Mouse (Mus musculus): ENCODE measurements around the gene Tsx. TPM values are rescaled to one million over a fixed set of nuclear protein-coding genes. Genes with fewer than 3 reads are reported as not detected.

The Tsx gene
- polyA plus RNA-seq (2015; fragmentation: Nextera tagmentation; extraction: Ambion mirVana) = 0.56 and 0.61 TPM in 2 replicates

- H3K4me2 ChIP-seq (replicated peaks) = no peak within 1 kb of the TSS
- peaks cover 26% of the 10 kb centered on the region for H3K27me3 ChIP-seq
- H3K9ac ChIP-seq = no peak within 1 kb of the TSS
- no peak for ATAC-seq (ENCODE audit: low FRiP score, low read depth)
- H3K4me3 ChIP-seq = no peak within 1 kb of the TSS
- no peaks in the 10 kb centered on the region for H3K36me3 ChIP-seq
- H3K9me3 ChIP-seq = no peaks in the 10 kb centered on the region
- no peaks in the 10 kb centered on the region for H3K4me1 ChIP-seq
- 81% methylated on average over 5 of the region's 5 CpGs for WGBS
- H3K27ac ChIP-seq = no peak within 1 kb of the TSS
These were observed at the start of gene Tsx for GRCm38 (mm10) chrX:103414167-103414566. Gene Tsx, plus strand, starts transcription at chrX:103414467.

DNA sequence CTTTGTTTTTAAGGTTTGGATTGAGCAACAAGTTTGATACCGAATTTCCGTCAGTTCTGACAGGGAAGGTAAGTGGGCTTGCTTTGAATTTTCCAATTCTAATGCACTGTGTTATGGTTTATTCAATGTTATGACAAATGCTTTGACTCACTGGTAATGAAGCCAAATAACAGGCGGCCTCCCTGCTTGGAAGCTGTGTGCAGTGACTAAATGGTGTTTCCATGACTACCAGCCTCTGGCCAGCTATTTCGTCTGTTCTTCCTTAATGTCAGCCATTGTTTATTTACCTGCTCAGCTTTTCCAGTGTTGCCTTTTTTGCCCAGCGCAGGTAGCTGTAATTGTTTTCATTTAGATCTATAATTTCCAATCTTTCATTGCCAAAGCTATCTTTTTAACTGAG is 48.1 kb upstream of the Tsx start:
- H3K27ac ChIP-seq = no peak overlapping the region
- 67% methylated on average over 5 of the region's 5 CpGs for WGBS
- H3K4me2 ChIP-seq (replicated peaks) = no peak overlapping the region
- H3K4me1 ChIP-seq = no peaks in the 10 kb centered on the region
- H3K9me3 ChIP-seq = no peaks in the 10 kb centered on the region
- no peak for ATAC-seq (ENCODE audit: low FRiP score, low read depth)
- no peak overlapping the region for H3K4me3 ChIP-seq
- no peaks in the 10 kb centered on the region for H3K36me3 ChIP-seq
- H3K9ac ChIP-seq = no peak overlapping the region
- peaks cover 14% of the 10 kb centered on the region; the same call in 1 of the 2 replicates for H3K27me3 ChIP-seq

DNA sequence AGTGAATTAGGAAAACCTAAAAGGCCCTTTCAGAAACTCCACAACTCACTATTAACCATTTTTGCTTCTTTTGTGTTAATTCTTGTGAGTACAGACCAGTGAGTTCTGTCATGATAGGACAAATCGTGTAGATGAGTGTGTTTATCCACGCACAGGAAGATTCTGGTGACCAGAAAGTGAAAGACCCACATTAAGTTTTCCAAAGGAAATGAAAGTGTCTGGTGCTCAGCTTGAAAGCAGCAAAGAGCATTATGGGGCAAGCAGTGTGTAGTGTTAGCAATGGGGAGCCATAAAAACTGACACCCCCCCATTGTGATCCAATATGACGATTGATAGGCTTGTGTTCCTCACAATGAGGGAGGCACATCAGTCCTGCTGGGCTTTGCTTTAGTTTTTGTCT is 45.6 kb upstream of the Tsx start:
- H3K27ac ChIP-seq = no peak overlapping the region
- no peak overlapping the region for H3K4me3 ChIP-seq
- no peak for ATAC-seq (ENCODE audit: low FRiP score, low read depth)
- 49% methylated on average over 3 of the region's 3 CpGs for WGBS
- no peak overlapping the region for H3K4me2 ChIP-seq (replicated peaks)
- H3K9me3 ChIP-seq = no peaks in the 10 kb centered on the region
- H3K9ac ChIP-seq = no peak overlapping the region
- no peaks in the 10 kb centered on the region for H3K4me1 ChIP-seq
- no peaks in the 10 kb centered on the region for H3K36me3 ChIP-seq
- H3K27me3 ChIP-seq = peaks cover 13% of the 10 kb centered on the region; the same call in 1 of the 2 replicates

DNA sequence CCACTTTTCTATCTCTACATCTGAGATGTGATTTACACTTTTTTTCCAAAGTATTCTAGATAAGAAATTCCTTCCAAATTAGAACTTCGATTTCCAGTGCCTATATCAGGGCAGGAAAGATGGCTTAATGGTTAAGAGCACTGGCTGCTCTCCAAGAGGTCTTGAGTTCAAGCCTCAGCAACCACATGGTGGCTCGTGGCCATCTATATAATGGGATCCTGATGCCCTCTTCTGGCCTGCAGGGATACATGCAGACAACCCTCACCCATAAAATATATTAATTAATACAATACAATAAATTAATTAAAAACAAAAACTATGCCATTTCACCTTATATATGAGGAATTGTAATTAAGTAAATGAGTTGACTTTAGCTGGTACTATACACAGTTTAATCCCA is 43.0 kb upstream of the Tsx start:
- Histone ChIP-seq H3K9ac (no peak overlapping the region), H3K4me2 (replicated peaks) (no peak overlapping the region), H3K27me3 (peaks cover 20% of the 10 kb centered on the region; the same call in 1 of the 2 replicates), H3K27ac (no peak overlapping the region), H3K9me3 (no peaks in the 10 kb centered on the region), H3K4me1 (no peaks in the 10 kb centered on the region), H3K4me3 (no peak overlapping the region), H3K36me3 (no peaks in the 10 kb centered on the region)
- ATAC-seq (ENCODE audit: low FRiP score, low read depth) = no peak
- WGBS = 67% methylated on average over 2 of the region's 2 CpGs

GRCm38 (mm10) chrX:103371627-103372026 is 42.6 kb upstream of the Tsx start:
- 39% methylated on average over 2 of the region's 2 CpGs for WGBS
- H3K9ac ChIP-seq = no peak overlapping the region
- H3K27ac ChIP-seq = no peak overlapping the region
- no peak overlapping the region for H3K4me2 ChIP-seq (replicated peaks)
- peaks cover 20% of the 10 kb centered on the region; the same call in 1 of the 2 replicates for H3K27me3 ChIP-seq
- H3K9me3 ChIP-seq = no peaks in the 10 kb centered on the region
- H3K4me1 ChIP-seq = no peaks in the 10 kb centered on the region
- ATAC-seq (ENCODE audit: low FRiP score, low read depth) = no peak
- H3K36me3 ChIP-seq = no peaks in the 10 kb centered on the region
- H3K4me3 ChIP-seq = no peak overlapping the region

DNA sequence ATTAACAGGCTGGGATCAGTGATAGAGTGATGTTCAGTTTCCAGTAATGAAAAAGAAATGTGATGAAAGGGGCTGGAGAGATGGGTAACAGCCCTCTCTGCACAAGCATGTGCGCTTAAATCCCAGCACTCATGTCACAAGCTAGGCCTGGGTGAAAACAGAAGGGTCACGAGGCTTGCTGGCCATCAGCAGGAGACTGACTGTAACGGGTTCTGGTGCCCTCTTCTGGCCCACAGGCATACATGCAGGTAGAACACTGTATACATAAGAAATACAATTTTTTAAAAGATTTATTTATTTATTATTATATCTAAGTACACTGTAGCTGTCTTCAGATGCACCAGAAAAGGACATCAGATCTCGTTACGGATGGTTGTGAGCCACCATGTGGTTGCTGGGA is 40.0 kb upstream of the Tsx start:
- ATAC-seq (ENCODE audit: low FRiP score, low read depth) = no peak
- WGBS = 62% methylated on average over 5 of the region's 5 CpGs
- H3K27me3 ChIP-seq = peaks cover 19% of the 10 kb centered on the region; the same call in 1 of the 2 replicates

DNA sequence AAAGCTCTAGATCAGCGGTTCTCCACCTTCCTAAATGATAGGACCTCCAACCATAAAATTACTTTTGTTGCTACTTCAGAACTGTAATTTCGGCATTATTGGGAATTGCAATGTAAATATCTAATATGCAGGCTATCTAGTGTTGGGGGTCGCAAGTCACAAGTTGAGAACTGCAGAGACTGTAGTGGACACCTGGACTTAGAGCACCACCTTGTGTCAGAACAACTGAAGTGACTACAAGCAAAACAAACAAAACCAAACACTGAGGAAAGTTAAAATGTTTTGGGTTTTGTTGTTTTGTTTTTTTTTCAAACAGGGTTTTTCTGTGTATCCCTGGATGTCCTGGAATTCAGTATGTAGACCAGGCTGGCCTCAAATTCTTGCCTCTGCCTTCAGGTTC is 29.7 kb upstream of the Tsx start:
- 83% methylated on average over 3 of the region's 3 CpGs for WGBS
- no peak overlapping the region for H3K4me3 ChIP-seq
- no peak for ATAC-seq (ENCODE audit: low FRiP score, low read depth)
- H3K4me2 ChIP-seq (replicated peaks) = no peak overlapping the region
- H3K36me3 ChIP-seq = no peaks in the 10 kb centered on the region
- H3K27me3 ChIP-seq = peaks cover 17% of the 10 kb centered on the region; the same call in 1 of the 2 replicates
- H3K9ac ChIP-seq = no peak overlapping the region
- H3K4me1 ChIP-seq = no peaks in the 10 kb centered on the region
- no peaks in the 10 kb centered on the region for H3K9me3 ChIP-seq
- H3K27ac ChIP-seq = no peak overlapping the region

More for the DNA sequence above, 40.0 kb upstream of the Tsx start:
- Histone ChIP-seq H3K4me1 (no peaks in the 10 kb centered on the region), H3K4me3 (no peak overlapping the region), H3K27ac (no peak overlapping the region), H3K9me3 (no peaks in the 10 kb centered on the region), H3K36me3 (no peaks in the 10 kb centered on the region), H3K9ac (no peak overlapping the region), H3K4me2 (replicated peaks) (no peak overlapping the region)

GRCm38 (mm10) chrX:103388131-103388530 is 26.1 kb upstream of the Tsx start:
- H3K9me3 ChIP-seq = no peaks in the 10 kb centered on the region
- H3K36me3 ChIP-seq = no peaks in the 10 kb centered on the region
- no peaks in the 10 kb centered on the region for H3K4me1 ChIP-seq
- H3K27me3 ChIP-seq = peaks cover 16% of the 10 kb centered on the region; the same call in 1 of the 2 replicates
- no peak overlapping the region for H3K4me2 ChIP-seq (replicated peaks)
- H3K27ac ChIP-seq = no peak overlapping the region
- ATAC-seq (ENCODE audit: low FRiP score, low read depth) = no peak
- H3K9ac ChIP-seq = no peak overlapping the region
- WGBS = 70% methylated on average over 3 of the region's 3 CpGs
- H3K4me3 ChIP-seq = no peak overlapping the region

- WGBS = 65% methylated on average over 1 of the region's 1 CpGs
- H3K27ac ChIP-seq = no peak overlapping the region
- no peaks in the 10 kb centered on the region for H3K4me1 ChIP-seq
- H3K4me2 ChIP-seq (replicated peaks) = no peak overlapping the region
- no peak overlapping the region for H3K4me3 ChIP-seq
- no peak for ATAC-seq (ENCODE audit: low FRiP score, low read depth)
- H3K9me3 ChIP-seq = no peaks in the 10 kb centered on the region
- no peak overlapping the region for H3K9ac ChIP-seq
- H3K27me3 ChIP-seq = peaks cover 29% of the 10 kb centered on the region; the same call in 1 of the 2 replicates
- H3K36me3 ChIP-seq = no peaks in the 10 kb centered on the region
These were observed 20.4 kb upstream of the Tsx start for GRCm38 (mm10) chrX:103393841-103394240.

- peaks cover 26% of the 10 kb centered on the region; the same call in 1 of the 2 replicates for H3K27me3 ChIP-seq
- H3K36me3 ChIP-seq = no peaks in the 10 kb centered on the region
- no peaks in the 10 kb centered on the region for H3K9me3 ChIP-seq
- no peaks in the 10 kb centered on the region for H3K4me1 ChIP-seq
- no peak overlapping the region for H3K27ac ChIP-seq
- no peak overlapping the region for H3K9ac ChIP-seq
- 40% methylated on average over 13 of the region's 13 CpGs for WGBS
- no peak overlapping the region for H3K4me2 ChIP-seq (replicated peaks)
- no peak for ATAC-seq (ENCODE audit: low FRiP score, low read depth)
- no peak overlapping the region for H3K4me3 ChIP-seq
These were observed 9.2 kb upstream of the Tsx start for GRCm38 (mm10) chrX:103405021-103405420.

DNA sequence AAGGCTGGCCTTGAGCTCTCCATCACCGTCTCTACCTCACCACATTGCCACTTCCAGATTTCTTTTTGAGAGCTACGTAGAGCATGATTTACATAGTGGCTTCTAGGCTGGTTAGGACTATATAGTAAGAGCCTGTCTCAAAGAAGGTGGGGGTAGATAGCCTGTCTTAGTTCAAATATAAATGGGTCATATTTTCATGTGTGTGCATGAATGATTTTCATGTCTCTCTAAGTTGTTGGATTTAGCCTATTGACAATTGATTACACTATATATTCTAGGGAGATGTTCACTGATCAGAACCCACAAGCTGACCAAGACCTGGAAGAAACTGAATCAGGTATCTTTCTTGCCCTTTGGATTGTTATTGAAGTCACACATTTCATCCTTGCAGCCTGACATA is 7.4 kb downstream of the Tsx start, which contains the start of gene Gm26992:
Gene Gm26992 (plus strand): TSS at position 301 of the 400 bp plus-strand sequence.
- Histone ChIP-seq H3K27ac (no peak within 1 kb of the TSS), H3K9ac (no peak within 1 kb of the TSS), H3K36me3 (no peaks in the 10 kb centered on the region), H3K4me1 (no peaks in the 10 kb centered on the region), H3K9me3 (no peaks in the 10 kb centered on the region), H3K27me3 (peaks cover 15% of the 10 kb centered on the region; the same call in 1 of the 2 replicates), H3K4me3 (no peak within 1 kb of the TSS), H3K4me2 (replicated peaks) (no peak within 1 kb of the TSS)
- WGBS = 85% methylated on average over 2 of the region's 2 CpGs
- no peak for ATAC-seq (ENCODE audit: low FRiP score, low read depth)

DNA sequence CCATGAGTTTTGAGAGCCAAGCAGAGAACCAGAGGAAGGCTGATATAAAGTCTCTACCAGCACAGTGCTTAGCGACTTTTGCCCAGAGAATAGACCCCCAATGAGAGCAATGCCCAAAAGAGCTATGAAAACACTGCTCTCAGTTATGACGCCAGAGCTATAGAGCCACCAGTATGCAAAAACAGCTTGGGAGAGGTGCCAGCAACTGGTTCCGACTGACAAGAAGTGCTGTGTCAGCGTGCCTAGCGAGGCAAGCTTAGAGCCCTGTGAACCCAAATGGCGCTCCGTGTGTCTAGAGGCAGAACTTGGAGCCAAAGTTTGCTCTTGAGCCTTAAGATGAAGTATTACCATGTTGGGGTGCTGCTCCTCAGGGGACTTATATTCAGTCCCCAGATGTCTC is 13.4 kb downstream of the Tsx start:
- H3K36me3 ChIP-seq = no peaks in the 10 kb centered on the region
- H3K9me3 ChIP-seq = no peaks in the 10 kb centered on the region
- no peak overlapping the region for H3K9ac ChIP-seq
- no peak overlapping the region for H3K27ac ChIP-seq
- H3K4me2 ChIP-seq (replicated peaks) = no peak overlapping the region
- H3K27me3 ChIP-seq = peaks cover 15% of the 10 kb centered on the region
- H3K4me3 ChIP-seq = no peak overlapping the region
- ATAC-seq (ENCODE audit: low FRiP score, low read depth) = no peak
- WGBS = 67% methylated on average over 7 of the region's 7 CpGs
- H3K4me1 ChIP-seq = no peaks in the 10 kb centered on the region

DNA sequence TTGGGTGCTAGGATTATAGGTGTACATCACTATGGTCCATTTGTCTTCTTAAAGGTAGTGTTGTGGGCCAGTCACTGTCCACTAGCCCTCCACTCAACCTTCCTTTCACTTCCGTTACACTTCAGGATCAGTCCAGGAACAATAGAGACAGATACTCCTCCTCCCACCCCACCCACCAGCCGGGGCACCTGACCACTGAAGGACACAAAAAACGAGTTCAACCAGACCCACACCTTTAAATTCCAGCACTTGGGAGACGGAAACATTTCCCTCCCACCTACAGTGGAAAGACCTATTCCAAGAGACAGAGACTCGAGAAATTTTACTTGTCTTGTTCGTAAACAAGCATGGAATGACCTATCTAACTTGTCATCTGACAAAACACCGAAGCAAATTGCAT is 18.0 kb downstream of the Tsx start:
- ATAC-seq (ENCODE audit: low FRiP score, low read depth) = no peak

More for the DNA sequence above, 18.0 kb downstream of the Tsx start:
- H3K27me3 ChIP-seq = peaks cover 22% of the 10 kb centered on the region
- H3K9ac ChIP-seq = no peak overlapping the region
- H3K4me3 ChIP-seq = no peak overlapping the region
- no peaks in the 10 kb centered on the region for H3K4me1 ChIP-seq
- no peak overlapping the region for H3K4me2 ChIP-seq (replicated peaks)
- no peaks in the 10 kb centered on the region for H3K36me3 ChIP-seq
- 79% methylated on average over 7 of the region's 7 CpGs for WGBS
- H3K9me3 ChIP-seq = no peaks in the 10 kb centered on the region
- H3K27ac ChIP-seq = no peak overlapping the region

Data from limb, embryonic 13.5 days (tissue).